Mouse (Mus musculus): ENCODE results near the gene Tbxa2r. TPM values are rescaled to one million over a fixed set of nuclear protein-coding genes. Genes with fewer than 3 reads are reported as not detected.

The Tbxa2r gene
- polyA plus RNA-seq, 1 experiment, result not detected

- Histone ChIP-seq H3K4me1 (ENCODE audit: control insufficient read depth, insufficient read depth, low read length) (peaks cover 19% of the 10 kb centered on the region), H3K27ac (ENCODE audit: insufficient read depth, low read depth, low read length) (no peak overlapping the region), H3K4me3 (ENCODE audit: insufficient read depth, low read depth, low read length) (no peak overlapping the region)
- TF ChIP-seq CTCF (IDR thresholded peaks at IDR 0.05; ENCODE audit: insufficient read depth, low read depth, low read length) (no peak), POLR2A (IDR thresholded peaks at IDR 0.05; ENCODE audit: insufficient read depth, low read depth, low read length) (no peak)
- 49% methylated on average over 16 of the region's 16 CpGs for WGBS
Measured at GRCm38 (mm10) chr10:81316338-81317060, 12.0 kb upstream of the Tbxa2r start.

GRCm38 (mm10) chr10:81317273-81317672 lies 11.3 kb upstream of the Tbxa2r start:
- no peak for TF ChIP-seq CTCF (IDR thresholded peaks at IDR 0.05; ENCODE audit: insufficient read depth, low read depth, low read length)
- no peak for TF ChIP-seq POLR2A (IDR thresholded peaks at IDR 0.05; ENCODE audit: insufficient read depth, low read depth, low read length)
- peaks cover 20% of the 10 kb centered on the region for H3K4me1 ChIP-seq (ENCODE audit: control insufficient read depth, insufficient read depth, low read length)
- no peak overlapping the region for H3K4me3 ChIP-seq (ENCODE audit: insufficient read depth, low read depth, low read length)
- 33% methylated on average over 20 of the region's 20 CpGs for WGBS
- H3K27ac ChIP-seq (ENCODE audit: insufficient read depth, low read depth, low read length), result no peak overlapping the region

- Histone ChIP-seq H3K4me3 (ENCODE audit: insufficient read depth, low read depth, low read length) (no peak overlapping the region), H3K27ac (ENCODE audit: insufficient read depth, low read depth, low read length) (no peak overlapping the region), H3K4me1 (ENCODE audit: control insufficient read depth, insufficient read depth, low read length) (peaks cover 24% of the 10 kb centered on the region)
- 75% methylated on average over 13 of the region's 13 CpGs for WGBS
- TF ChIP-seq CTCF (IDR thresholded peaks at IDR 0.05; ENCODE audit: insufficient read depth, low read depth, low read length), result 0 out of 2 replicates have a peak, but pooled peaks have one; percentile 4
- no peak for TF ChIP-seq POLR2A (IDR thresholded peaks at IDR 0.05; ENCODE audit: insufficient read depth, low read depth, low read length)
Measured at GRCm38 (mm10) chr10:81318589-81319329, 9.8 kb upstream of the Tbxa2r start.

DNA sequence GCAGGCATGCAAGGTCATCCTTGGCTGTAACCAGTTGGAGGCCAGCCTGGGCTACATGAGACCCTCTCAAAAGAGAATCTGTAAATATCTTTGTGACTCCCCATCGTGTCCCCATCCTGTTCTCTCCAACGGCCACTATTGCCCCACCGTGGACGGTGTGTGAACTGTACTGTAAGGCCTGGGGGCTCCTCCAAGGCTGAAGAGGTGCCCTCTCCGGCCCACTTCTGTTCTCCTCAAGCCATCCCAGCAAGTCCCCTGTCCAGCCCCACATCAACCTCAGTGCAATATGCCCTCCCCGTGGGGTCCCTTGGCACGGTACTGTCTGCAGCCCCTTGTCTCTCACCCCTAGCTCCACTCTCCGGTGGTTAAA lies 9.2 kb upstream of the Tbxa2r start:
- Histone ChIP-seq H3K27ac (ENCODE audit: insufficient read depth, low read depth, low read length) (0 out of 2 replicates have a peak overlapping the region, but pooled peaks have one; percentile 99), H3K4me3 (ENCODE audit: insufficient read depth, low read depth, low read length) (no peak overlapping the region), H3K4me1 (ENCODE audit: control insufficient read depth, insufficient read depth, low read length) (peaks cover 24% of the 10 kb centered on the region)
- TF ChIP-seq POLR2A (IDR thresholded peaks at IDR 0.05; ENCODE audit: insufficient read depth, low read depth, low read length) (no peak), CTCF (IDR thresholded peaks at IDR 0.05; ENCODE audit: insufficient read depth, low read depth, low read length) (no peak)
- 30% methylated on average over 8 of the region's 8 CpGs for WGBS

GRCm38 (mm10) chr10:81319741-81320549 lies 8.6 kb upstream of the Tbxa2r start:
- Histone ChIP-seq H3K4me1 (ENCODE audit: control insufficient read depth, insufficient read depth, low read length) (peaks cover 24% of the 10 kb centered on the region), H3K27ac (ENCODE audit: insufficient read depth, low read depth, low read length) (peak overlapping the region; percentile 99), H3K4me3 (ENCODE audit: insufficient read depth, low read depth, low read length) (peak overlapping the region; percentile 91)
- TF ChIP-seq CTCF (IDR thresholded peaks at IDR 0.05; ENCODE audit: insufficient read depth, low read depth, low read length) (no peak), POLR2A (IDR thresholded peaks at IDR 0.05; ENCODE audit: insufficient read depth, low read depth, low read length) (no peak)
- WGBS, result under 1% methylated on average over 38 of the region's 38 CpGs

DNA sequence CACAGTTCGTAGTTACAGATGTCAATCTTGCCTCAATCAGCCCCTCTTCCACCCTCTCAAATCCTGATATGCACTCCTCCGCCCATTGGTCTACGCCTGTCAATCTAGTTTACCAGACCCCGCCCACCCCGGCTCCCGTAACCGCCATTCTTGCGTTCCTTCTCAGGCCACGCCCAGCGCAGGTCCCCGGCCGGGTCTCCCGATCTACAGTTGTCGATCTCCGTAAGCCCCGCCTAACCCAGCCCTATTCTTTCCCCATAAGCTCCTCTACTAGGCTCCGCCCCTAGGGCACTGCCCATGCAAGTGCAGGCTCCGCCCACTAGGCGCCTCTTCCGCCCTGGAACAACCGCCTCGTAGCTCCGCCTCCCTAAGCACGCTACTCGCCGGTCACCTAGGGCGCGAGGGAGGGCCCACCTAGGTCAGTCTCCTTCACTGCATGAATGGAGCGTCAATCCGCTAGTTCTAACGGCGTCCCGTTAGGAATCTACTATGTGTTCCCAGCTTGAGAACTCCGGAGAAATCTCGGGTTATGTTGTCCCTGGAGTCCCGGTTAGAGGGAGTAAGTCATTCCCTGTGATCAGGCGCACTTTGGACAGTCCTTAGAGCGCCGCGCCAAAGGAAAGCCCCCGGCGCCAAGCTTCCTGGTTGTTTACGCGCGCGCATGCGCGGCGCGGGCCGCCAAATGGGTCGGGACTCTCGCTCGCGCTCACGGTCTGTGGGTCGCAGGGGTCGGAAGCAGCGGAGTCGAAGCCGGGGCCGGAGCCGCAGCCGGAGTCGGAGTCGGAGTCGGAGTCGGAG lies 7.8 kb upstream of the Tbxa2r start, which contains the start of gene Cactin:
Gene Cactin, plus strand, starts transcription at position 554 of the 798 bp plus-strand sequence.
- peak; percentile 68; the same call in 1 of the 2 replicates for TF ChIP-seq POLR2A (IDR thresholded peaks at IDR 0.05; ENCODE audit: insufficient read depth, low read depth, low read length)
- no peak for TF ChIP-seq CTCF (IDR thresholded peaks at IDR 0.05; ENCODE audit: insufficient read depth, low read depth, low read length)
- WGBS, result under 1% methylated on average over 68 of the region's 68 CpGs
- peak within 1 kb of the TSS; percentile 91 for H3K4me3 ChIP-seq (ENCODE audit: insufficient read depth, low read depth, low read length)
- H3K4me1 ChIP-seq (ENCODE audit: control insufficient read depth, insufficient read depth, low read length), result peaks cover 24% of the 10 kb centered on the region
- peak within 1 kb of the TSS; percentile 99 for H3K27ac ChIP-seq (ENCODE audit: insufficient read depth, low read depth, low read length)

DNA sequence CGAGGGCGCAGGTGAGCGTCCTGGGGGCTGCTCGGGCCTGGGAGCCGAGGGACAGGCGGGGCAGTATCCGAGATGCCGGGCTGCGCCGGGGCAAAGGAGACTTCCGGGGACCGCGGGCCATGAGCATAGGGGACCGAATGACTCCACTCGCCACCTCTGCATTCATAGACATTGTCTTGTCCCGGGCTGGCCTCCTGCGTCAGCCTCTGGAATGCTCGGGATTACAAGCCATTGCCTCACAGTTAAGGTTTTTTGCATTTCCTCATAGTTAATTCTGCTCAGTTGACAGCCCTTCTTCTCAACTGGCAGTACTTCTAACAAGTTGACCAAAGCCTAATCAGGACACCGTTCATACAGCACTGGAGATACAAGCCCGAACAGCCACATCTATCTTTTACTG lies 7.1 kb upstream of the Tbxa2r start:
- peak overlapping the region; percentile 99; the same call in 1 of the 2 replicates for H3K27ac ChIP-seq (ENCODE audit: insufficient read depth, low read depth, low read length)

DNA sequence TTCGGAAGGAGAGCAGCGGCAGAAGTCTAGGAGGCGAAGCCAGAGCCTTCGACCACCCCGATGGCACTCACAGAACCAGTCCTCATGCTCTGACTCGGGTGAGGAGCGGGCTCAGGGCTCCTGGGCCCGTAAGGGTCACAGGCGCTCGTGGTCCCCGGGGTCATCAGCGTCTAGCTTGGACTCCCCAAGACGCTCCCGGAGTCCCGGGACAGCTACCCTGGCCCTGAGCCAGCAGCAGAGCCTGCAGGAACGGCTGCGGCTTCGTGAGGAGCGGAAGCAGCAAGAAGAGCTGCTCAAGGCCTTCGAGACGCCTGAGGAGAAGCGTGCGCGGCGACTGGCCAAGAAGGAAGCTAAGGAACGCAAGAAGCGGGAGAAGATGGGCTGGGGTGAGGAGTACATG lies 6.1 kb upstream of the Tbxa2r start:
- Histone ChIP-seq H3K27ac (ENCODE audit: insufficient read depth, low read depth, low read length) (no peak overlapping the region), H3K4me1 (ENCODE audit: control insufficient read depth, insufficient read depth, low read length) (peaks cover 24% of the 10 kb centered on the region), H3K4me3 (ENCODE audit: insufficient read depth, low read depth, low read length) (no peak overlapping the region)
- WGBS, result 91% methylated on average over 27 of the region's 27 CpGs
- TF ChIP-seq CTCF (IDR thresholded peaks at IDR 0.05; ENCODE audit: insufficient read depth, low read depth, low read length) (no peak), POLR2A (IDR thresholded peaks at IDR 0.05; ENCODE audit: insufficient read depth, low read depth, low read length) (no peak)

More for the DNA sequence above, 7.1 kb upstream of the Tbxa2r start:
- 3% methylated on average over 20 of the region's 20 CpGs for WGBS
- TF ChIP-seq CTCF (IDR thresholded peaks at IDR 0.05; ENCODE audit: insufficient read depth, low read depth, low read length) (no peak), POLR2A (IDR thresholded peaks at IDR 0.05; ENCODE audit: insufficient read depth, low read depth, low read length) (no peak)
- Histone ChIP-seq H3K4me3 (ENCODE audit: insufficient read depth, low read depth, low read length) (peak overlapping the region; percentile 91), H3K4me1 (ENCODE audit: control insufficient read depth, insufficient read depth, low read length) (peaks cover 24% of the 10 kb centered on the region)
